Mouse (Mus musculus): ENCODE data around the gene Dffb.
"Not testable (repeated sequence)": the region's sequence is repeated elsewhere in the genome, so short reads cannot be mapped to it uniquely, and the experiment has no call there.

Dffb gene

GRCm38 (mm10) chr4:153966651-153967050 is 8.3 kb downstream of the Dffb start:
- DNase-seq (ENCODE audit: low read depth, low spot score), result no peak

- no peak for DNase-seq (ENCODE audit: low read depth, low spot score)
Observed at GRCm38 (mm10) chr4:153962631-153963030, 12.3 kb downstream of the Dffb start.

DNA sequence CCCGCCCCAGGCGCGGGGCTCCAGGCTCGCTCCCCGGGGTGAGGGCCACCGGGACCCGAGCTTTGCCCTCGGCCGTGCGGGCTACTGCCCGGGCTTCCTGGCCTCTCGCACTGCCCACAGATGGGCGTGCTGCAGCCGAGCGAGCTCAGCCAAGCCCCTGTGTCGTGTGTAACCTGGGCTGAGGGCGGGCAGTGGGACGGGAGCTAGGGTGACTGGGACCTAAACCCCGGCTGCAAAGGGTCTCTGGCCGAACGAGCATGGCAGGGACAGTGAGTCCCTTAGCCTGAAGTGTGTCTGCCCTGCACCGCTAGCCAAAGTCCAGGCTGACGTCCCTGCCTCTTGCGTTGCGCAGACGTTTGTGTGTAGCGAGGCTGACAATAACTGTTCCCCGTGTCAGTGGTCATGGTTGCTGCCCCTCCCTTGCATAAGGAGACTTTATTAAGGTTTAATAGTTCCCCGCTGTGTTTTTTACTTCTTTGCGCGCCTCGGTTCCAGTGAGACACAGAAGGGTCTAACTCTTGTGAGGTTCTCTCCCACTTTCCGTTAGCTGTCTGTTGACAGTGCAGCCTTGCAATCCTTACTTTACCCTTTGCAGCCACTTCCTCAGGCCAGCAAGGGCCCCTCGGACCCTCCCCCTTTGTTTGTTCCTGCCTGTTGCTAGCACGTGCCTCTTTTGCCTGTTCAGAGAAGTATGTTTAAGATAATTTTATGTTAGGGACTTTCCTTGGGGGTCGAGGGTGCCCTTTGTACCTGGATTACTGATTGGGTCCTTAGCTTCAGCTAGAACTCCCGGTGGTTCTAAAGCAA is 17.3 kb downstream of the Dffb start:
- no peak for DNase-seq (ENCODE audit: low read depth, low spot score)

DNA sequence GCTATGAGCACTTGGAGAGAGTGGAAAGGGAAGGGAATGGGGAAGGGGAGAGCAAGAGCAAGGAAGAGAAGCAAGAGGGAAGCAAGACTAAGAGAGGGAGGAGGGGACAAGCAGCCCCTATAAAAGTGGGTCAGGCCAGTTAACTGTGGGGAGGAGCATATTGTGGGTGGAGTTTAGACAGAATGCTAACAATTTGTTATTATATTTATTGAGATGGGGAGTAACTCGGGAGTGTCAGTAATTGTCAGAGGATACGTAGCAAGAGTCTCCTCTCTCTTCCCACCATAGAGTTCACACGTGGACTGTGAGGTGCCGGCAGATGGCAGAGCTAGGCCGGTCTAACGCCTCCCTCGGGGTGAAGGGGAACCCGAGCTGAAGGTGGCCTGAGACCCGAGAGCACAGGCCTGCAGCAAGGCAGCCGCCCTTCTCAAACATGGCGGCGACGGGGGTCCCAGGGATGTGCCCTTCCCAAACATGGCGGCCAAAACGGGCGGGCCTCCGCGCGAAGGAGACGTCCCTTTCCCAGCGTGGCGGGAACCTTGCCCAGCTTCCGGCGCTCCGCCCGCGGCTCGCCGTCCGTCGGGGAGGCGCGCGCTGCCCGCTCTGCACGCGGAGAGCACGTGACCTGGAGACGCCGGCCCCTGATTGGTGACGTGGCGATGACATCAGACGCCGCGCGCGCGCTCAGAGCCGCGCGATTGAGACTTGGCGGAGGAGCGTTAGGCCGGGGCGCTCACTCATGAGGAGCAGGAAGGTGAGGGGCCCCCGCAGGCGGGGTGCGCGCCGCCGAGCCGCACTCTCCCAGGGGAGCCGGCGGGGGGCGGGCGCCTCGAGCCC is 18.1 kb downstream of the Dffb start, which contains the start of gene A430005L14Rik:
TSS of gene A430005L14Rik (plus strand) at position 669 of the 837 bp plus-strand sequence.
- peak; percentile 97 for DNase-seq (ENCODE audit: low read depth, low spot score)

- DNase-seq (ENCODE audit: low read depth, low spot score), result no peak
Observed at GRCm38 (mm10) chr4:153955651-153956050, 19.3 kb downstream of the Dffb start.

DNA sequence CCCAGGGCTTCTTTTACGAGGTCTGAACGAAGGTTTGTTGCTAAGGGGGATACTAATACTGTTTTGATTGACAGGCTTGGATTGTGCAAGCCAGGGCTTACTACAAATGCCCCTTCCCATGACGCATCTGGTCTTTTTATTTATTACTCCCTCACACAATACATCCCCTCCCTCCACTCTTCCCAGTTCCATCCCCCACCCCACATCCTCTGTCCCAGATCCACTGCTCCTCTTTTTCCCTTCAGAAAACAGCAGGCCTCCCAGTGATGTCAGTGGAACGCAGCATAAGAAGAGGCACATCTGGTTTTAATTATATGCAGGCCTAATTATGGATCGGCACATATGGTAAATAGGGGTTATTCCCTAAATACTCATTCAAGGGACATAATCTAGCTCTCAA is 23.2 kb downstream of the Dffb start:
- no peak for DNase-seq (ENCODE audit: low read depth, low spot score)

DNA sequence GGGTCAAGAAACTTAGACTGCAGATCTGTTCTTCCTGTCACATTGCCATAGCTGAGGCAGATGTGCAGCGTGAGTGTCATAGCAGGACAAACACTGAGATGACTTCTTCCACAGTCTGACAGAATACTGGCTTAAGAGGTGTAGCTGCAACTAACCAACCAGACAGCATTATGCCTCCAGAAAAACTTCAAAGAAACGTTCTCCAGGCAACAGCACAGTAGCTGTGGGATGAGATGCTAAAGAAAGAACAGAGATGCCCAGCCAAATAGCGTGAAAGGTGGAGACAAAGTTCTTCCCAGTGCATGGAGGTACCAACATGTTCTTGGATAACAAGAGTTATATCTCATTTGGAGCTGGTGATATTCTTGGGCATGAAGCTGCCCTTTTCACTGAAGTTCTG is 23.8 kb downstream of the Dffb start:
- no peak for DNase-seq (ENCODE audit: low read depth, low spot score)

GRCm38 (mm10) chr4:153950372-153950771 is 24.6 kb downstream of the Dffb start:
- no peak for DNase-seq (ENCODE audit: low read depth, low spot score)

DNA sequence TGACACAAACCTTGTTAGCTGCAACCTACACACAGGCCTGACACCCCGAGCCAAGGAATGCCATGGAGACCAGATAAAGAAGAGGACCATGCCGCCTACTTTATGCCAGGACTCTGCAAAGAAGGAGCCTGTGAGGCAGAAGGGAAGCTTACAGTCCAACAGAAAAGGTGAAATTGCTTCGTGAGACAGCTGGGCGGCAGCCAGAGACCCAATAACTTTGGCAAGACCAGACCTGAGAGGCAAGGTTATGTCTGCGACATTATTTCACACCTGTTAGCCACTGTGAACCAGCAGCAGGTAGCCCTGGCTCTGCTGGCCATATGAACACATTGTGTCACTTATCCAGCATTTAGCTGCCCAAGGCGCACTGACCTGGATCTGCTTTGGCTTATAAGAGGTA is 29.2 kb downstream of the Dffb start:
- no peak for DNase-seq (ENCODE audit: low read depth, low spot score)

GRCm38 (mm10) chr4:153944261-153944660 is 30.7 kb downstream of the Dffb start:
- DNase-seq (ENCODE audit: low read depth, low spot score), result no peak

- no peak for DNase-seq (ENCODE audit: low read depth, low spot score)
Observed at GRCm38 (mm10) chr4:153943243-153943642, 31.7 kb downstream of the Dffb start.

DNA sequence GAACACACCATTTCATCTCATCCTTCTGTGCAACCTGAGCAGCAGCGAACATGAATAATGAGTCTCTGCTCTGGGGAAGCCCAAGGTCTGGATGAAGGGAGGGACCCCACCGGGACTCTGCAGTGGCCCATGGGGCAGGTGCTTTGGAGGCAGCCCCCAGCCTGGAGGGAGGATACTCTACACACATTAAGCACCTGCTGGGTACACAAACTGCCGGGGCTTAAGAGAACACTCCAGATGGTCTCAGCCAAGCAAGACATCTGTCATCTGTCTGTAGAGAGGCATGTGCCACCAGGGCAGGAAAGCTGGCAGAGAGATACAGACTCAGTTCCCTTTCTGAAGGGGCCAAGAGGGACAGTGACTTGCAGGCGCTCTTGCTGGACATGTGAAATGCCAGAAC is 45.0 kb downstream of the Dffb start:
- DNase-seq (ENCODE audit: low read depth, low spot score), result no peak

DNA sequence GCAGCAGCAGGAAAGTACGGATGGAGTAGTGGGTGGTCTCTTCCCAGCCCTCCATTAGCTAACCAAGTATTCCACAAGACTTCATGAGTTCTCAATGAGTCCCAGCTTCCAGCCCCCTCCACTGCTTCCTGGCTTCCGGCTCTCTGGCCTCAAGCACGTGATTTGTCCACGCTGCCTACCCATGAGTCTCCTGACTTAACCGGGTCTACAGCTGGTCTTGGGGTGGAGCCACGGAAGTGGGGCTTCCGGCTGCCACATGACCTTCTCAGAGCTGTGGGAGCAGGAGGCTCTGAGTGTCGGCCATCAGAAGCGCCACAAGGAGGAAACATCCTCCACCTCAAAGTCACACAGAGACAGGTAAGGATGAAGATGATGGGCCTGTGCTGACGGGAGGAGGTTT is 45.5 kb downstream of the Dffb start:
- no peak for DNase-seq (ENCODE audit: low read depth, low spot score)

DNA sequence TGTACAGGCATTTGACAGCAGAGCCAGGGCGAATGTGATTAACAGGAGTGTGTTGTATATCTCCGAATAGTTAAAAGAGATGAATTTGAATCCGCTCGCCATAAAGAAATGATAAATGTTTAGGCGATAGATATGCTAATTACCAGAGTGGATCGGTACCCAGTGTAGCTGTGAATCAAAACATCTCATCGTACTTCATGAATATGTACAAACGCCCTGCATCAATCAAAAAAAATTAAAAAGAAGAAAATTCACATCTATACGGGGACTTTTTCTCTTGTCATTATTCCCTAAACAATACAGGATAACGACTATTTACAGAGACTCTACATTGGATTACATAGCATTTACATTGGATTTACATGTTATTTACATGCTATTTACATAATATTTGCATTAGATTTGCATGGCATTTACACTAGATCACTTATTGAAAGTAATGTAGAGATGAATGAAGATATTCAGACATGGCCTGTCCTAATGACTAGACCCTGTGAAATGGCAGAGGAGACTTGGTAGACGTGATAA is 46.1 kb downstream of the Dffb start:
- no peak for DNase-seq (ENCODE audit: low read depth, low spot score)

DNA sequence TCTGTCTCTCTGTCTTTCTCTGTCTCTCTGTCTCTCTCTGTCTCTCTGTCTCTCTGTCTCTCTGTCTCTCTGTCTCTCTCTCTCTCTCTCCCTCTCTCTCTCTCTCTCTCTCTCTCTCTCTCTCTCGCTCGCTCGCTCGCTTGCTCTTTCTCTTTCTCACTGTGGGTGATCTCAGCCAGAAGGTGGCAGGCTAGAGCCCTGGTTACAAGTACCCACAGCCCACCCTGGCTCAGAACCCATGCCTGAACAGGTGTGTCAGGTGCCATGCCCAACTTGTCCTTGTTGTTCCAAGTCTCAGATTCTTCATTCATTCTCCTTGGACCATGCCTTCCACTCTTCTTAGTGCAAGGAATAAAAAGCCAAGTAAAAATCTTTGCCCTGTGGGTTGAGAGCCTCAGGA is 52.8 kb downstream of the Dffb start:
- DNase-seq (ENCODE audit: low read depth, low spot score), result not testable (repeated sequence)

GRCm38 (mm10) chr4:153920517-153921233 is 54.3 kb downstream of the Dffb start:
- no peak for DNase-seq (ENCODE audit: low read depth, low spot score)

DNA sequence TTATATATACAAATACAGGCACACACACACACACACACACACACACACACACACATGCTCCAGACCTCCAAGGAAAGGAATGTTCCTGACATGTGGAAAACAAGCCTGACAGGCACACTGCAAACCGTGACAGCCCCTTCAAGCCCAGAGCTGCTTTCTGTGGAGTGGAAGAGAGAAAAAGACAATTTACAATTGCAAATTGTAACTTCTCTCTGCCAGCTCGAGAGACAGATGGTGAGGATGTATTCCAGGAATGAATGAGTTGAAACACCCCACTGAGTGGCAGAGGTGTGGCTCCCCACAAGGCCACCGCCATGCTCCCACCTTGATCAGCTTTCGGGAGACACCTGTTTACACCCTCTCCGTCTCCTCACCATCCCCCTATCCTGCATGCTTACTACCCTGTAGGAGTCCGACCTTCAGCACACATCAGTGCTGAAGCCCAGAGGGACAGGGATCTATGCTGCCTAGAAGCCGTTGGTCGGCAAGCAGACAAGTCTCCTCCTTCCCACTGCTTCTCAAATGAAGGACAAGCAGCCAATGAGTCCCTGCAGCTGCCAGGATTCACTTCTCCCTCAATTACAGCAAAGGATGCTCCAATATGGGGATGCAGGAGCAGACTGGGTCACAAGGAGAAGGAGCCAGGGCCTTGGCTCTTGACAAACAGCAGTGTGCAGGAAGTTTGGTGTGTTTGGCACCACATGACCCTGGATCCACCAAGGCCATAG is 57.0 kb downstream of the Dffb start:
- no peak for DNase-seq (ENCODE audit: low read depth, low spot score)
